20 mouse cellular contexts compared by ENCODE assay signal in genomic region chr2:16757158-16757557, GRCm38 (mm10).
"Had no signal": no experiment of that assay in that cellular context is flagged by ENCODE, and none has a peak within 500 bp of the region (broad histone marks: within the 10 kb centered on the region; RNA-seq: fewer than 3 reads in every experiment).

No protein-coding gene starts in this region.

- ATAC-seq: intestine, postnatal 0 days; midbrain, embryonic 15.5 days had no signal

- H3K9me3 ChIP-seq: midbrain, embryonic 12.5 days; midbrain, embryonic 15.5 days; neural tube, embryonic 12.5 days; neural tube, embryonic 15.5 days had no signal

- H3K27ac ChIP-seq: kidney, postnatal 0 days; layer of hippocampus, adult 2 months; liver, embryonic 14.5 days; macrophage; midbrain, embryonic 12.5 days; midbrain, embryonic 15.5 days; neural tube, embryonic 12.5 days; neural tube, embryonic 15.5 days; stomach, postnatal 0 days had no signal

- H3K27me3 ChIP-seq: midbrain, embryonic 12.5 days; midbrain, embryonic 15.5 days; neural tube, embryonic 12.5 days; neural tube, embryonic 15.5 days had no signal

- H3K4me3 ChIP-seq: layer of hippocampus, adult 2 months; midbrain, embryonic 12.5 days; midbrain, embryonic 15.5 days; neural tube, embryonic 12.5 days; neural tube, embryonic 15.5 days had no signal

- H3K4me1 ChIP-seq: midbrain, embryonic 12.5 days; midbrain, embryonic 15.5 days; neural tube, embryonic 12.5 days; neural tube, embryonic 15.5 days had no signal

- H3K9ac ChIP-seq: liver, embryonic 14.5 days; midbrain, embryonic 12.5 days; midbrain, embryonic 15.5 days; neural tube, embryonic 12.5 days; neural tube, embryonic 15.5 days had no signal

- DNase-seq: kidney, adult 2 months; kidney, postnatal 25 days; layer of hippocampus, adult 9-11 months; right cerebral cortex, adult 18-20 months; right cerebral cortex, postnatal 14 days; right cerebral cortex, postnatal 4 days; thymus, adult 2 months; thymus, postnatal 14 days; thymus, postnatal 4 days had no signal

- H3K36me3 ChIP-seq: midbrain, embryonic 12.5 days; midbrain, embryonic 15.5 days; neural tube, embryonic 12.5 days; neural tube, embryonic 15.5 days had no signal

- H3K4me2 ChIP-seq: liver, embryonic 11.5 days; midbrain, embryonic 12.5 days; midbrain, embryonic 15.5 days; neural tube, embryonic 12.5 days; neural tube, embryonic 15.5 days had no signal
